Mouse (Mus musculus): Measurements from ENCODE around the gene Tcaf3. TPM values are rescaled to one million over a fixed set of nuclear protein-coding genes. Genes with fewer than 3 reads are reported as not detected.
A peak's percentile ranks its signal among the peaks of the same experiment; 100 is the strongest.

Gene Tcaf3
- not detected in 2 replicates for polyA plus RNA-seq (2015; fragmentation: Nextera tagmentation; extraction: Ambion mirVana)

DNA sequence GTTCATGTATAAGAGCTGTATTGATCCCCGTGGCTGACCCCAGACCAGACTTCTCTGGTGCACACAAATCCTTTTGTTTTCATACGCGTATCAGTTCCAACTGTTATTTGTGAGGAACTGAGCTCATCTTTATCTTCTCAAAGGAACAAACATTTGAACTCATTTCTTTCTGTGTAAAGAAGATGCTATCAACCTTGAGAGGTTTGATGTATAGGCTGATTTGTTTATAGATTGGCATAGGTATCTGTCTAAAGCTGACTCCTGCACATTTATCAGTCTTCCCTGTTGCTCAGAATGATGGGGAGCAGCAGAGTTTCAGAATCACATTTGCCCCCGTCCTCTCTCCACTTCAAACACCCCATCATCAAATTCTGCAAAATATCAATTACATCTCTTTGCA lies at the start of gene Tcaf3:
Gene Tcaf3, minus strand, starts transcription at position 101 of the 400 bp plus-strand sequence.
- Histone ChIP-seq H3K4me1 (replicated peaks) (no peaks in the 10 kb centered on the region), H3K9ac (no peak within 1 kb of the TSS), H3K27ac (replicated peaks) (no peak within 1 kb of the TSS), H3K4me3 (no peak within 1 kb of the TSS), H3K4me2 (no peak within 1 kb of the TSS), H3K36me3 (no peaks in the 10 kb centered on the region), H3K9me3 (no peaks in the 10 kb centered on the region), H3K27me3 (no peaks in the 10 kb centered on the region)
- WGBS = 66% methylated on average over 4 of the region's 4 CpGs
- ATAC-seq (ENCODE audit: low FRiP score, low read depth) = no peak

DNA sequence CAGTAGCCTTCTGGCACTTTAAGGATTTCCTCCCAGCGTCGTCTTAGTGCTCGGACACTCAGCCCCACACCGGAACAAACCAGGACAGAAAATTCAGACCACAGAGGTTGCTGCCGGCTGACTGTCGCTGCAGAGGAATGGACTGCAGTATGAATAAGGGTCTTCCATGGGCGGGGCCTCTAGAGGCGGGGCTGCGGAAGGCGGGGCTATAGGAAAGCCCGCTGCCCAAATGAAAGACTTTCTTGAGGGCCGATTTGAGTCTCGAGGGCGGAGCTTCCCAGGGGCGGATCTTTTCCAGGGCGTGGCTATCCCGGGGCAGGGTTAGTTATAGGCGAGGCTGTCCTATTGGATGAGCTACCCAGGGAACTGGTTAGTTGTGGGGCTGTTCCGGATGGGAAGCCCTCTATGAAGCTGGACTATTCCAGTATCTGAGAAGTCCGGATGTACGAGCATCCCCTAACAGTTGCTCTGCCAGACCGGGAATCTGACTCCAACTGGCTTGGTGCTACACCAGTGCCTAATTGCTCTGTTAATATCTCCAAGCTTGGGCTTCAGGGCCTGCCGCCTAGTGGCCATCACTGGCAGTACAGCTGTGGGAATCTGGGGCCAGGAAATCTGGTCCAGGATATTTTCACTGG lies 47.5 kb upstream of the Tcaf3 start, which contains the start of gene Tcaf2:
Gene Tcaf2, minus strand, starts transcription at position 343 of the 638 bp plus-strand sequence.
- peak within 1 kb of the TSS; percentile 46 for H3K4me3 ChIP-seq
- H3K27ac ChIP-seq (replicated peaks) = no peak within 1 kb of the TSS
- H3K9me3 ChIP-seq = no peaks in the 10 kb centered on the region
- under 1% methylated on average over 23 of the region's 23 CpGs for WGBS
- peak; percentile 98 for ATAC-seq (ENCODE audit: low FRiP score, low read depth)
- 0 out of 2 replicates have a peak within 1 kb of the TSS, but pooled peaks have one; percentile 21 for H3K9ac ChIP-seq
- H3K4me1 ChIP-seq (replicated peaks) = no peaks in the 10 kb centered on the region
- H3K36me3 ChIP-seq = no peaks in the 10 kb centered on the region
- no peaks in the 10 kb centered on the region for H3K27me3 ChIP-seq
- peak within 1 kb of the TSS; percentile 84 for H3K4me2 ChIP-seq

DNA sequence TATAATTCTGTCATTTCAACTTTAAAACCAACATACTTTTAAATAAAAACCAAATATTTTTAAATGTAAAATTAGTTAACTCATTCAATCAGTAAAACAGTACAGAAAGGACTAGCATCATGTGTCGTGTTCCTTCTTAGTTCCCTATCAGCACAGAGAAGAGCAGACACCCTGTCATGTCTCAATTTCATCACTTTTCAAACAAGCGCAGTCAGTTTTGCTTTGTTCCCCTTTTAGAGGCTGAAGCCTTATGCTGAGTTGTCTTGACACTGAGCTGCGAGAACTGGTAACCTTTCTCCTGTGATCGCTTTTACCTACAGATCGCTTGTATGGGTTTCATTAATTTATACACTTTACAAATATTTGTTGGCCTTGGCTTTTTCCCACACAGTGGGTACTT lies 36.9 kb upstream of the Tcaf3 start:
- ATAC-seq (ENCODE audit: low FRiP score, low read depth) = no peak
- no peak overlapping the region for H3K27ac ChIP-seq (replicated peaks)
- WGBS = 77% methylated on average over 5 of the region's 5 CpGs
- no peaks in the 10 kb centered on the region for H3K4me1 ChIP-seq (replicated peaks)
- no peaks in the 10 kb centered on the region for H3K27me3 ChIP-seq
- no peak overlapping the region for H3K9ac ChIP-seq
- H3K4me3 ChIP-seq = no peak overlapping the region
- H3K36me3 ChIP-seq = no peaks in the 10 kb centered on the region
- H3K4me2 ChIP-seq = no peak overlapping the region
- H3K9me3 ChIP-seq = no peaks in the 10 kb centered on the region

DNA sequence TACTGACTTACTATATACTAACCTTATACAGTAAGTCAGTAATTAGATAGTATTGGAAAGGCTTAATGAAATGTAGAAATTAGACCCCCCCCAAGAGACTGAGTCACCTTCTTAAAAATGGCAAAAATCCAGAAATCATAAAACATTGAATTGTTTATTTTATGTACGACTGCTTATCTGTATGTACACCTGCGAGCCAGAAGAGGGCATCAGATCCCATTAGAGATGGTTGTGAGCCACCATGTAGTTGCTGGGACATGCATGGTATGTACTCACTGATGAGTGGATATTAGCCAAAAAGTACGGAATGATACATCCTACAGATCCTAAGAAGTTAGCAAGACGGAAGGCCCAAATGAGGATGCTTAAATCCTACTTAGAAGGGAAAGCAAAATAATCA lies 33.9 kb upstream of the Tcaf3 start:
- Histone ChIP-seq H3K4me1 (replicated peaks) (no peaks in the 10 kb centered on the region), H3K36me3 (no peaks in the 10 kb centered on the region), H3K27ac (replicated peaks) (no peak overlapping the region), H3K9me3 (no peaks in the 10 kb centered on the region), H3K4me3 (no peak overlapping the region), H3K9ac (no peak overlapping the region), H3K27me3 (no peaks in the 10 kb centered on the region), H3K4me2 (no peak overlapping the region)
- WGBS = 76% methylated on average over 4 of the region's 4 CpGs
- ATAC-seq (ENCODE audit: low FRiP score, low read depth) = no peak

DNA sequence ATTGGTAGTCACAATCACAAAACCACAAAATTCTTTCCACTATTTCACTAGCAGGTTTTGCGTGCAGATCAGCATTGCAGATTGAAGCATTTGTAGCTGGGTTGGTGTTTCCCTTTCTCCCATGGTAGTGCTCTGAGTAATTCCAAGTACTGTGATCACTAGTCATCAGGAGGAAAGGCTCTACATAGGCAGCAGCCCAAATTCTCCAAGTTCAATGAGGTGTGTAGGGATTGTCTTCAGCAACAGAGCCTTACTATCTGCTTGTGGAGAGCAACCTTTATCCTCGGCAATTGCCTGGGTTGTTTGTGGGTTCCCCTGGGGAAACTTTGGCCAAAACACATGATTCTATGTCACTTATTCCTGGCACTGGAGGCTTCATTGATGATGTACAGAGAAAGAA lies 19.4 kb upstream of the Tcaf3 start:
- H3K36me3 ChIP-seq = no peaks in the 10 kb centered on the region
- no peaks in the 10 kb centered on the region for H3K9me3 ChIP-seq
- no peak overlapping the region for H3K4me3 ChIP-seq
- H3K27me3 ChIP-seq = no peaks in the 10 kb centered on the region
- no peak overlapping the region for H3K4me2 ChIP-seq
- no peak overlapping the region for H3K9ac ChIP-seq
- H3K4me1 ChIP-seq (replicated peaks) = no peaks in the 10 kb centered on the region
- 71% methylated on average over 2 of the region's 2 CpGs for WGBS
- ATAC-seq (ENCODE audit: low FRiP score, low read depth) = no peak
- H3K27ac ChIP-seq (replicated peaks) = no peak overlapping the region

DNA sequence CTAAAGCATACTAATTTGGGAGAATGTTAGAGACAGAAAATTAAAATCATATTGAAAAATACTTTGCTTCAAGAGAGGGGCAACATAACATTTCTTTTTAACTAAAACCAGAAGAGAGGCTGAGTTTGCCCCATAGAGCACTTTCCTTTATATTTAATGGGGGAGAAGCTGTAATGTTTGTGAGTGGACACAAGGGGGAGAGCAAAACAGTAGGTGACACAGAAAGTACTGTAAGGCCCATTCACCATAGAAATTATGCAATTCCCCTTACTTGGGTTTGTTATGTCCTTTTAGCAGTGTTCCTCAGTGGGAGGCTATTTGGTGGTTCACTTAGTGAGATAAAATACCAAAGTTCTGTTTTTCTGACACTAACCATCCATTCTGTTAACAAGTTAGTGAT lies 14.7 kb upstream of the Tcaf3 start:
- H3K27ac ChIP-seq (replicated peaks) = no peak overlapping the region
- no peaks in the 10 kb centered on the region for H3K27me3 ChIP-seq
- no peak overlapping the region for H3K9ac ChIP-seq
- no peaks in the 10 kb centered on the region for H3K9me3 ChIP-seq
- no peak overlapping the region for H3K4me2 ChIP-seq
- H3K4me1 ChIP-seq (replicated peaks) = no peaks in the 10 kb centered on the region
- no peak overlapping the region for H3K4me3 ChIP-seq
- no peaks in the 10 kb centered on the region for H3K36me3 ChIP-seq
- no peak for ATAC-seq (ENCODE audit: low FRiP score, low read depth)

DNA sequence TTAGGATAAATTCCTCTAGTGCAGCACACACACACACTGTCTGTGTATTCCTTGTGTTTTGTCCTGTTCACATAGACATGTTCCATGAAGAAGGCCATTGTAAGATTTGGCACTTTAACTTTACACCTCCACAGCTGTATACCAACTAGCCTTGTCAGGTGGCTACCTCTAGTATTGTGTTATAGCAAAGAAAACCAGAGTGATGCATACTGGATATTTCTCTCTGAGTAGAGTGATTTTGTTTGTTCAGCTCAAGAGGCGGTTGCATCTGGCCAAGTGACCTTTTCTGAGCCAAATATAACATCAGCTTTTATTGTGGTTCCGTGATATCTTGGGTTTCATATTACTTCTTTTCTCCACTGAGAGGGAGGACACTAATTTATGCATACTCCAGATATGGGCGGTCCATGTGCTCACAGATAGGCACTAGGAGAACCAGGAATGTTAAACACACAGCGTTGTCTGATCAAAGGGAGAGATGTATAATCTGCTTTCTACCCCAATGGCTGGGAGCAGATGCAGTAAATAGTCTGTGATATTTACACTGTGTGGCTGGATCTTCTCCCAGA lies 13.5 kb upstream of the Tcaf3 start:
- Histone ChIP-seq H3K36me3 (no peaks in the 10 kb centered on the region), H3K4me2 (no peak overlapping the region), H3K4me3 (no peak overlapping the region), H3K4me1 (replicated peaks) (no peaks in the 10 kb centered on the region), H3K9me3 (no peaks in the 10 kb centered on the region), H3K9ac (no peak overlapping the region), H3K27ac (replicated peaks) (no peak overlapping the region), H3K27me3 (no peaks in the 10 kb centered on the region)
- ATAC-seq (ENCODE audit: low FRiP score, low read depth) = no peak
- WGBS = 79% methylated on average over 4 of the region's 4 CpGs

DNA sequence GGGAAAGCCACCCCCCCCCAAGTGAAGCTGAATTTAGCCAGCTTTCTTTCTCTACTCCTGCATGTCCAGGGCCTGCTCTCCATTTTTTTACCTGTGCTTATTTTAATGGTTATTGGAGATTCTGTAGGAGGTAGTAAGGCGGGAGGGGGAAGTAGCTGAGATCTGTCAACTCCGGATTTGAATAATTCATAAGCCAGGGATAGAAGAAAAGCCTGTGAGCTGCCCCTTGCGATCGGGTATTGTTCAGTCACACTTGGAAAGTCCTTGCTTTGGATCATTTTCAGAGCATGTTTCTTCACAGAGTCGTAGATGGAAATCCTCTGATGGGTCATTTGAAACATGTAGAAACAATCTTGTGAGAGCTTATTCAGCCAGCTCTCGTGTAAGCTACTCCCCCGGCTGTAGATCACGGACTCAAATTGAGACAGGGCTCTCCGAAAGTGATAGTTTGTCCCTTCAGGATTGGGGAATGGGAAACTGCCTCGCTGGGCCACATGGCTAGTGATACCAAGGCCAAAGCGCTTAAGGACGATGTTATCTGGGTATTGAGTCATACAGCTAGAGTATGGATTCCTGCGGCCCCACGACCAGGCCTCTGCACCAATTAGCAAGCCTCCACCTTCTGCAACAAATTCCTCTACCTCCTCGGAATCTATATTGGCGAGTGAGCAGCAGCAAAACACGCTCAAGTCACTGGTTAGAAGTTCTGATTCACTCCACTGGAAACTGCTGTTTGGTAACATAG lies 4.2 kb downstream of the Tcaf3 start:
- no peak overlapping the region for H3K4me2 ChIP-seq
- H3K4me1 ChIP-seq (replicated peaks) = no peaks in the 10 kb centered on the region
- no peaks in the 10 kb centered on the region for H3K36me3 ChIP-seq
- ATAC-seq (ENCODE audit: low FRiP score, low read depth) = no peak
- no peaks in the 10 kb centered on the region for H3K27me3 ChIP-seq
- H3K9ac ChIP-seq = no peak overlapping the region
- H3K27ac ChIP-seq (replicated peaks) = no peak overlapping the region
- no peaks in the 10 kb centered on the region for H3K9me3 ChIP-seq
- 62% methylated on average over 17 of the region's 17 CpGs for WGBS
- H3K4me3 ChIP-seq = no peak overlapping the region

DNA sequence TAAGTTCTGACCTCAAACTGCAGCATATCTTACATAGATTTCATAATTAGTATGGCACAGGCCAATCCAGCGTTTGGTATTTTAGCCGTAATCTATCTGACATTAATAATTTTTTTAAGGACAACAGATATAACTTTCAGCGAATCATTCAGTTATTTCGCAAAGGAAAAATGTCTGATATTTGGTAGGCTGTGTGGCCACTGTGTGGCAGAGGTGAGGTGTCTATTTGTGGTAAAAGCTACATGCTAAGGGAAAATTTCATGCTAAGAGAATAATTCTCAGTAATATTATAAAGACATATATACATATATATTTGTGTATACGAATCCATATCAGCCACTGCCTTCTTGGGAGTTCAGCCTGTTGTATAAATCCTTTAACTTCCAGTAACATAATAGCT lies 10.9 kb downstream of the Tcaf3 start:
- no peak overlapping the region for H3K4me2 ChIP-seq
- H3K9ac ChIP-seq = no peak overlapping the region
- H3K4me3 ChIP-seq = no peak overlapping the region
- no peak overlapping the region for H3K27ac ChIP-seq (replicated peaks)
- no peaks in the 10 kb centered on the region for H3K4me1 ChIP-seq (replicated peaks)
- no peaks in the 10 kb centered on the region for H3K9me3 ChIP-seq
- no peaks in the 10 kb centered on the region for H3K27me3 ChIP-seq
- 90% methylated on average over 5 of the region's 5 CpGs for WGBS
- ATAC-seq (ENCODE audit: low FRiP score, low read depth) = no peak
- H3K36me3 ChIP-seq = no peaks in the 10 kb centered on the region

DNA sequence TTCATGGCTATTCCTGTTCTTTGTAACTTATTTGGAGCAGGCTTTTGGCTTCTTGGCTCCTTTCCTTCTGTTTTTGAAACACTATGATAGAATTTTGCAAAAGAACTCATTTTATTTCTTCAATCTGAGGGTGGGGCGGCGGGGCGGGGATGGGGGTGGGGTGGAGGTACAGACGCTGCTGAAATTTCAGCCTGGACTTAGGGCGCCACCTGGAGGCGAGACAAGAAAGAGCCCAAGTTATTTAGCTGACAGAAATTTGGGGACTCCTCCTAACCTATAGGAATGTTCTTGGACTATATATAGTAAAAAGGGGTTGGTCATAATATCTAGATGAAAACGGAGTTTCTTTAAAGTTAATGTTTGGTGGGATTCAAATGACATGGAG lies 14.0 kb downstream of the Tcaf3 start:
- Histone ChIP-seq H3K4me2 (peak overlapping the region; percentile 32), H3K36me3 (no peaks in the 10 kb centered on the region), H3K9me3 (no peaks in the 10 kb centered on the region), H3K27ac (replicated peaks) (no peak overlapping the region), H3K4me3 (no peak overlapping the region), H3K9ac (no peak overlapping the region), H3K4me1 (replicated peaks) (no peaks in the 10 kb centered on the region), H3K27me3 (no peaks in the 10 kb centered on the region)
- 2% methylated on average over 7 of the region's 7 CpGs for WGBS
- ATAC-seq (ENCODE audit: low FRiP score, low read depth) = no peak

DNA sequence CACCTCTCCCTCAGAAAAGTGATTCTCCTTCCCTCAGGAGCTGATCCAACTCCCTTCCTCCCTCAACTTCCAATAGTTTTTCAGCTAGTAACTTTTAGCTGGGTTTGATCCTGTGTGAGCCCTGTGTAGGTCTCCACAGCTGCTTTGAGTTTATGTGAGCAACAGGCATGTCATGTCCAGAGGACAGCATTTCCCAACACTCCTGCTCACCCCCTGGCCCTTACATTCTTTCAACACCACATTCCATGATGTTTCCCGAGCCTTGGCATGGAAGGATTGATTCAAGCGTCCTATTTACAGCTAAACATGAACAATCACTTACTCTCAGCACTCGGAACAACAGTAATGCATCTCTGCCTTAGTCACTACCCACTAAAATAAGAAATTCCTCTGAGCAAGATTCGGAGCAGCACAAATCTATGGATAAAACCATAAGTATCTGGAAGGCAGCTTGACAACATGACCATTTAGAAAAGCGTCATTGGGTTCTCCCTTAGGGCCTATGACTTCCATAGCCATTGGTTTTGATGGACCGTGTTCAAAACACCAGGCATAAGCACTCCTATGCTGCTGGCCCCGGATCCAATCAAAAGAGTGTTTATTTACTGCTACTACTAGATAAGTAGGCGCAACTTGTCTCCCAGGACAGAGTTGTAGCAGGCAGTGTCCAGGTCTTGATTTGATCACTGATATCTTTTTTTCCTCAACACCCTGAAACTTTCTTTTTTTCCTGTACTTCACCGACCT lies 14.6 kb downstream of the Tcaf3 start:
- H3K4me1 ChIP-seq (replicated peaks) = no peaks in the 10 kb centered on the region
- no peak for ATAC-seq (ENCODE audit: low FRiP score, low read depth)
- WGBS = 70% methylated on average over 9 of the region's 9 CpGs
- H3K9ac ChIP-seq = no peak overlapping the region
- no peaks in the 10 kb centered on the region for H3K36me3 ChIP-seq
- H3K4me3 ChIP-seq = no peak overlapping the region
- H3K27ac ChIP-seq (replicated peaks) = no peak overlapping the region
- H3K27me3 ChIP-seq = no peaks in the 10 kb centered on the region
- H3K9me3 ChIP-seq = no peaks in the 10 kb centered on the region
- H3K4me2 ChIP-seq = peak overlapping the region; percentile 32

DNA sequence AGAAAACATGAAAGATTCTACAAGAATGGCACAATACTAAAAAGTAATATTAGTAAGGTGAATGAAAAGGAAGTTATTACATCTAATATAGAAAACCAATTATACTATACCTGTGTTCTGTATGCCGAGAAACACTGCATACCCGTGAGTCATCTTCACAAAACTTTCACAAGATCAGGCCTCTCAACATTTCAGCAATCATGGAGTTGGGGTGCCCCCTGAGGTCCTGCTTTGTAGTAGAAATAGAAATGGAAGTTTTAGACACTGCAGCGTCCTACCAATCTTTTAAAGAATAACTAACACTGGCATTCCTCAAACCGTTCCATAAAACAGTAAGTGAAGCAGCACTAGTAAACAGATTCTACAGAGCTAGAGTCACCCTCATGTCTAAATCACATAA lies 18.8 kb downstream of the Tcaf3 start:
- H3K36me3 ChIP-seq = no peaks in the 10 kb centered on the region
- H3K4me1 ChIP-seq (replicated peaks) = no peaks in the 10 kb centered on the region
- no peak overlapping the region for H3K4me2 ChIP-seq
- WGBS = 87% methylated on average over 4 of the region's 4 CpGs
- no peak overlapping the region for H3K27ac ChIP-seq (replicated peaks)
- H3K9ac ChIP-seq = no peak overlapping the region
- H3K4me3 ChIP-seq = no peak overlapping the region
- no peaks in the 10 kb centered on the region for H3K9me3 ChIP-seq
- no peaks in the 10 kb centered on the region for H3K27me3 ChIP-seq
- ATAC-seq (ENCODE audit: low FRiP score, low read depth) = no peak
